In the genomic region with DNA sequence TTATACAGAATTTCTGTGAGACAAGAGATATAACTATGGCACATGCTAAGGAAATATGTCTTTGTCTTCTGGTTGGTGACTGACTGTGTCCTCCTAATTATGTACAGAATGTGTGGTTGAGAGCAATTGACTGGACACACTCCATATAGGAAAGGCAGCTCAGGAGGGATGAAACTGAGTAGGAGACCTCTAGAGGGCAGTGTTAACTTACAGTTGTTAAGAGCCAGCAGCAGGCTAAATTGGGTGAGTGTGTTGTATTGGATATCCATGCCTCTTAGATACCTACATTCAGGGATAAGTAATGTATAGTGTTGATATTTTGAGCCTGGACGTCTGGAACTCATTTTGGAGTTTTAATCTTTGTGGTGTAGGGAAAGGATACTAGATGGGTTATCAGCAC, we compare ENCODE assay signal across 8 mouse cellular contexts.
DNase-seq lines count a peak whose midpoint lies in the region; ATAC-seq lines count a peak whose summit lies in the region.

No protein-coding gene starts in this region.

- DNase-seq in right cerebral cortex, adult 18-20 months = peak; percentile 58
- no peak for DNase-seq in right cerebral cortex, postnatal 14 days
- peak; percentile 42 to 47 for DNase-seq in cerebellum, adult 18-20 months
- DNase-seq in forelimb bud, embryonic 11.5 days (ENCODE audit: low read depth, low spot score) = peak; percentile 71
- peak; percentile 57 for DNase-seq in kidney, postnatal 14 days
- peak; percentile 64 for DNase-seq in lung, postnatal 36 days
- no peak for DNase-seq in testis, postnatal 10 days (ENCODE audit: low spot score)

- ATAC-seq in erythroblast, adult 5-6 weeks (replicated peaks; ENCODE audit: low FRiP score, poor library complexity, severe bottlenecking) = no peak

Comparison
In these comparisons a context has a peak if more than half of its experiments do, and no peak if none do; other contexts are left out.
1. DNase-seq: peak in right cerebral cortex, adult 18-20 months (single experiment), cerebellum, adult 18-20 months (2 of 2), forelimb bud, embryonic 11.5 days (single experiment), kidney, postnatal 14 days (single experiment) and lung, postnatal 36 days (single experiment); none in right cerebral cortex, postnatal 14 days (single experiment) and testis, postnatal 10 days (single experiment).